Mouse (Mus musculus) layer of hippocampus, adult 9-11 months (tissue): ENCODE results near the gene Ajap1.
A peak's percentile ranks its signal among the peaks of the same experiment; 100 is the strongest.

ENCODE experiments used
- DNase-seq: peaks from one replicate; pipeline ENCODE4 v3.0.0; 2022

Gene Ajap1

DNA sequence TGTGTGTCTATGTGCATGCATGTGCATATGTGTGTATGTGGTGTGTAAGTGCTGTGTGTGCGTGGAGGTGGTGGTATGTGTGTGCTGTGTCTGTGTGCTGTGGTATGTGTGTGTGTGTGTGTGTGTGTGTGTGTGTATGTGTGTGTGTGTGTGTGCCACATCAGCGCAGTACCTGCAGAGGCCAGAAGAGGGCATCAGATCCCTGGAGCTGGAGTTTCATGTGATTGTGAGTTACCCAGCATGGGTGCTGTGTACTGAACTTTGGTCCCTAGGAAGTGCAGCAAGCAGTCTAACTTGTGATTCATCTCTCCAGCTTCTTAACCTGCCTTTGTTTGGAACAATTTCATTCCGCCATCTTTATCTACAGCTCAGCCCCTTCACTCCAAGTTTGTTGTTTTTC is 137.6 kb downstream of the Ajap1 start:
- DNase-seq, result no peak

GRCm38 (mm10) chr4:153340887-153341286 is 141.7 kb downstream of the Ajap1 start:
- no peak for DNase-seq

GRCm38 (mm10) chr4:153335301-153335799 is 147.3 kb downstream of the Ajap1 start:
- peak; percentile 18 for DNase-seq

DNA sequence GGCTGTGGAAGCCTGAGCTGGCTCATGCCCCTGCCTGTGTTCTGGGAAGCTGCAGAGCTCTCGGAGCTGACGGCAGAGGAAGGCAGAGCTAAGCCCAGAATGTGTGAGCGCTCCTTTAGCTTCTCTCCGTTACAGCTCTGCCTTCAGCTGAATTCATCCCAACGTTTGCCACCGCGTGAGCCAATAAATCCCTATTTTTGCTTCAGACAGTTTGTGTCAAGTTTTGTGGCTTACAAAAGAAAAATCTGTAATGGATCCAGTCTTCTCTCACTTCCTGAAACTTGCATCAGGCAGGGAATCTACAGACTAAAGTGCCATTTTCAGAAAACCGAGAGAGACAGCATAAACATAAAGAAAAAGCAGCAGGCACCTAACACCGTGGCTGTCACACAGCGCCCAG is 154.8 kb downstream of the Ajap1 start:
- no peak for DNase-seq
